ENCODE assay signal across 23 mouse cellular contexts in genomic region chr11:59511558-59511957, GRCm38 (mm10). TPM values are rescaled to one million over a fixed set of nuclear protein-coding genes. Genes with fewer than 3 reads are reported as not detected.
"Had no signal": no experiment of that assay in that cellular context is flagged by ENCODE, and none has a peak within 500 bp of the region (broad histone marks: within the 10 kb centered on the region; RNA-seq: fewer than 3 reads in every experiment).

No protein-coding gene starts in this region.

- H3K27ac ChIP-seq: liver, embryonic 15.5 days; midbrain, embryonic 10.5 days; midbrain, embryonic 12.5 days; neural tube, embryonic 13.5 days; neural tube, embryonic 15.5 days; stomach, embryonic 15.5 days; stomach, postnatal 0 days had no signal

- H3K9me3 ChIP-seq: liver, embryonic 15.5 days; midbrain, embryonic 10.5 days; midbrain, embryonic 12.5 days; neural tube, embryonic 13.5 days; neural tube, embryonic 15.5 days; stomach, embryonic 15.5 days had no signal

- H3K27me3 ChIP-seq: midbrain, embryonic 12.5 days; neural tube, embryonic 13.5 days; neural tube, embryonic 15.5 days; stomach, embryonic 15.5 days had no signal

- H3K9ac ChIP-seq: liver, embryonic 15.5 days; liver, postnatal 0 days; lung, embryonic 14.5 days; midbrain, embryonic 12.5 days; neural tube, embryonic 13.5 days; neural tube, embryonic 15.5 days; stomach, embryonic 15.5 days had no signal

- H3K36me3 ChIP-seq: liver, embryonic 15.5 days had no signal

- H3K4me3 ChIP-seq: liver, embryonic 15.5 days; midbrain, embryonic 10.5 days; midbrain, embryonic 12.5 days; myocyte; neural tube, embryonic 13.5 days; neural tube, embryonic 15.5 days; stomach, embryonic 15.5 days had no signal

- H3K4me2 ChIP-seq: liver, embryonic 15.5 days; lung, embryonic 14.5 days; midbrain, embryonic 12.5 days; neural tube, embryonic 13.5 days; neural tube, embryonic 15.5 days; stomach, embryonic 15.5 days had no signal

- DNase-seq: liver, postnatal 0 days; lung, embryonic 14.5 days; lung, postnatal 10 days; lung, postnatal 4 days; midbrain, embryonic 14.5 days; retina, postnatal 1 day; right cerebral cortex, adult 18-20 months; right cerebral cortex, postnatal 25 days; right cerebral cortex, postnatal 4 days; spleen, adult 18-20 months; thymus, adult 18-20 months; thymus, postnatal 14 days; thymus, postnatal 36 days had no signal

- ATAC-seq: liver, postnatal 0 days; midbrain, embryonic 16.5 days had no signal

RNA-seq across cellular contexts. Expression of gene Nlrp3, which starts 29.8 kb away (rescaled TPM):
- total RNA-seq: megakaryocyte-erythroid progenitor cell, adult 5-6 weeks had no signal
- polyA plus RNA-seq: midbrain, embryonic 14.5 days had no signal
